Comparison of ENCODE assay signal across 42 mouse cellular contexts in genomic region chr6:38073592-38073991, GRCm38 (mm10). TPM values are rescaled to one million over a fixed set of nuclear protein-coding genes. Genes with fewer than 3 reads are reported as not detected.
"Had no signal": no experiment of that assay in that cellular context is flagged by ENCODE, and none has a peak within 500 bp of the region (broad histone marks: within the 10 kb centered on the region; RNA-seq: fewer than 3 reads in every experiment).

No protein-coding gene starts in this region.

- H3K4me1 ChIP-seq: hindbrain, embryonic 13.5 days; hindbrain, embryonic 15.5 days; intestine, embryonic 15.5 days; limb, embryonic 13.5 days; limb, embryonic 15.5 days had no signal

- H3K27me3 ChIP-seq: heart, embryonic 13.5 days; heart, embryonic 15.5 days; hindbrain, embryonic 13.5 days; hindbrain, embryonic 15.5 days; intestine, embryonic 15.5 days; kidney, embryonic 15.5 days; limb, embryonic 13.5 days; limb, embryonic 15.5 days; liver, embryonic 12.5 days had no signal

- ATAC-seq: inflammation-experienced regulatory T-cells, adult 6 months; intestine, embryonic 15.5 days; intestine, postnatal 0 days; liver, embryonic 12.5 days had no signal

- H3K4me2 ChIP-seq: heart, embryonic 11.5 days; heart, embryonic 13.5 days; heart, embryonic 15.5 days; hindbrain, embryonic 13.5 days; hindbrain, embryonic 15.5 days; intestine, embryonic 15.5 days; kidney, embryonic 15.5 days; limb, embryonic 13.5 days; limb, embryonic 15.5 days; liver, embryonic 12.5 days had no signal

- H3K9me3 ChIP-seq: heart, embryonic 15.5 days; hindbrain, embryonic 13.5 days; hindbrain, embryonic 15.5 days; intestine, embryonic 15.5 days; limb, embryonic 15.5 days had no signal

- DNase-seq: gastrocnemius, postnatal 14 days; gastrocnemius, postnatal 36 days; heart, adult 11 months; heart, postnatal 14 days; heart, postnatal 36 days; kidney, adult 18-20 months; kidney, adult 9 months; kidney, postnatal 14 days; kidney, postnatal 36 days; layer of hippocampus, postnatal 36 days; left cerebral cortex, postnatal 4 days; lung, adult 18-20 months had no signal

- H3K27ac ChIP-seq: heart, embryonic 13.5 days; heart, embryonic 15.5 days; hindbrain, embryonic 13.5 days; hindbrain, embryonic 15.5 days; intestine, embryonic 15.5 days; kidney, embryonic 15.5 days; kidney, postnatal 0 days; limb, embryonic 13.5 days; limb, embryonic 15.5 days; liver, embryonic 12.5 days; liver, embryonic 14.5 days had no signal

- H3K36me3 ChIP-seq: heart, embryonic 13.5 days; heart, embryonic 15.5 days; hindbrain, embryonic 13.5 days; hindbrain, embryonic 15.5 days; intestine, embryonic 15.5 days; limb, embryonic 13.5 days; limb, embryonic 15.5 days; liver, embryonic 12.5 days had no signal

- H3K4me3 ChIP-seq: heart, embryonic 13.5 days; heart, embryonic 15.5 days; hindbrain, embryonic 13.5 days; hindbrain, embryonic 15.5 days; intestine, embryonic 15.5 days; kidney, embryonic 15.5 days; limb, embryonic 13.5 days; limb, embryonic 15.5 days; liver, embryonic 12.5 days had no signal

- H3K9ac ChIP-seq: heart, embryonic 13.5 days; heart, embryonic 15.5 days; hindbrain, embryonic 13.5 days; hindbrain, embryonic 15.5 days; intestine, embryonic 15.5 days; kidney, embryonic 15.5 days; limb, embryonic 13.5 days; limb, embryonic 15.5 days; liver, embryonic 12.5 days; liver, embryonic 14.5 days had no signal

RNA-seq across cellular contexts. Expression of gene Svopl, which starts 26.8 kb away (rescaled TPM):
- total RNA-seq: gastrocnemius, adult 18-20 months; hematopoietic stem cell, adult 5-6 weeks; left cerebral cortex, adult 18-20 months; left cerebral cortex, postnatal 4 days; liver, adult 2 months had no signal
- polyA plus RNA-seq: liver, adult 2 months had no signal

RNA-seq across cellular contexts. Expression of gene Tmem213, which starts 35.5 kb away (rescaled TPM):
- total RNA-seq: gastrocnemius, adult 18-20 months; gastrocnemius, adult 8-10 months; gastrocnemius, postnatal 14 days; gastrocnemius, postnatal 36 days; heart, adult 8-10 months; heart, postnatal 14 days; heart, postnatal 36 days; hematopoietic stem cell, adult 5-6 weeks; layer of hippocampus, adult 18-20 months; layer of hippocampus, postnatal 14 days; layer of hippocampus, postnatal 36 days; left cerebral cortex, adult 18-20 months; left cerebral cortex, adult 8-10 months; left cerebral cortex, postnatal 10 days; left cerebral cortex, postnatal 25 days; left cerebral cortex, postnatal 4 days; liver, adult 2 months had no signal
- polyA plus RNA-seq: heart, embryonic 11.5 days; heart, embryonic 13.5 days; heart, postnatal 0 days; hindbrain, embryonic 11.5 days; hindbrain, embryonic 13.5 days; hindbrain, embryonic 15.5 days; inflammation-experienced regulatory T-cells, adult 6 months; intestine, embryonic 15.5 days; intestine, postnatal 0 days; large intestine, adult 2 months; limb, embryonic 11.5 days; liver, adult 2 months; liver, embryonic 12.5 days; liver, embryonic 14.5 days; liver, embryonic 16.5 days had no signal

RNA-seq across cellular contexts. Expression of gene Atp6v0a4, which starts 50.8 kb away (rescaled TPM):
- total RNA-seq: hematopoietic stem cell, adult 5-6 weeks had no signal
- polyA plus RNA-seq: hindbrain, embryonic 11.5 days; inflammation-experienced regulatory T-cells, adult 6 months; limb, embryonic 11.5 days had no signal
